In the genomic region with DNA sequence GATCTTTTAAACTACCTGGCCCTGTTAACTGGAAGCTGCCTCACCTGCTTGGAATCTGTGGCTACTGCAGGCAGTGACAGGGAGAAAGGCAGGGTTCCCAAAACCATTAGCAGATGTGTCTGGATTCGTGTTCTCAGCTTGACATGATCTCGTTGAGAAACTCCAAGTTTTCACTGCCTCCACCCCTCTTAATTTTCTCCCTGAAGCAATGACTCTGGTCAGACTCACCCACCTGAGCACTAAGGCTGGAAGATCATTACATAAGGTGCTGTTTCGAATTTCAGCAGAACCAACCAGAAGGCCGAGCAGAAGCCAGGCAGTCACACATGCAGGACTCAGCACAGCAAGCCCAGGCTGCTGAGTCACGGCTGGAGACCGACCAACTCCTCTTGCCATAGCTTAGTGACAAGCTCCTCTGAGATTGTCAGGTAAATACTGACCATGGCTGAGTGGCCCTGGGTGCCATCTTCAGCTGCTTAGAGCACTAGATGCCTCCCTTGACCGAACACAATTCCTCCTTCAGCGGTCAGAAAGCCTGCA, we compare ENCODE assay signal across 11 mouse cellular contexts. TPM values are rescaled to one million over a fixed set of nuclear protein-coding genes. Genes with fewer than 3 reads are reported as not detected.
A peak's percentile ranks its signal among the peaks of the same experiment; 100 is the strongest.
DNase-seq lines count a peak whose midpoint lies in the region; ATAC-seq and TF ChIP-seq lines count a peak whose summit lies in the region.
"Had no signal": no experiment of that assay in that cellular context is flagged by ENCODE, and none has a peak within 500 bp of the region (broad histone marks: within the 10 kb centered on the region; RNA-seq: fewer than 3 reads in every experiment).

No protein-coding gene starts in this region.

- no peaks in the 10 kb centered on the region for H3K9me3 ChIP-seq in embryonic facial prominence, embryonic 13.5 days
- no peaks in the 10 kb centered on the region for H3K9me3 ChIP-seq in embryonic facial prominence, embryonic 10.5 days
- H3K9me3 ChIP-seq in hindbrain, embryonic 16.5 days (ENCODE audit: control insufficient read depth, low read length) = no peaks in the 10 kb centered on the region
- H3K9me3 ChIP-seq: forebrain, embryonic 12.5 days had no signal

- intact Hi-C loops in left cerebral cortex, adult 2 months (cut with DNase I) = loop anchor here (1.0 to 5.0 kb wide), 3 partner anchors 29 to 283 kb away; partner anchors contain the start of gene Vgll4

- no peak for TF ChIP-seq CTCF in left cerebral cortex, adult 2 months (IDR thresholded peaks at IDR 0.05)

- H3K4me1 ChIP-seq in embryonic facial prominence, embryonic 13.5 days = peaks cover 19% of the 10 kb centered on the region
- peaks cover 15% of the 10 kb centered on the region for H3K4me1 ChIP-seq in embryonic facial prominence, embryonic 10.5 days
- 0 out of 2 replicates have a peak, but pooled peaks cover 2% of the 10 kb centered on the region for H3K4me1 ChIP-seq in hindbrain, embryonic 16.5 days (ENCODE audit: control insufficient read depth, insufficient read depth, low read depth, low read length)

- H3K9ac ChIP-seq in embryonic facial prominence, embryonic 13.5 days = peak overlapping the region; percentile 1; the same call in 1 of the 2 replicates
- no peak overlapping the region for H3K9ac ChIP-seq in hindbrain, embryonic 16.5 days (ENCODE audit: low read depth, low read length)
- H3K9ac ChIP-seq: forebrain, embryonic 12.5 days had no signal

- no peak for ATAC-seq in embryonic facial prominence, embryonic 13.5 days (ENCODE audit: insufficient number of reproducible peaks, insufficient read depth, low FRiP score, low TSS enrichment, low read depth)
- ATAC-seq in hindbrain, embryonic 16.5 days = no peak

- H3K4me2 ChIP-seq in embryonic facial prominence, embryonic 13.5 days = no peak overlapping the region
- H3K4me2 ChIP-seq in hindbrain, embryonic 16.5 days (ENCODE audit: low read length) = no peak overlapping the region
- H3K4me2 ChIP-seq: forebrain, embryonic 12.5 days had no signal

- H3K4me3 ChIP-seq in embryonic facial prominence, embryonic 13.5 days = no peak overlapping the region
- H3K4me3 ChIP-seq in embryonic facial prominence, embryonic 10.5 days = no peak overlapping the region
- H3K4me3 ChIP-seq in left cerebral cortex, adult 2 months = no peak overlapping the region
- no peak overlapping the region for H3K4me3 ChIP-seq in hindbrain, embryonic 16.5 days (ENCODE audit: low read length)
- H3K4me3 ChIP-seq: forebrain, embryonic 12.5 days had no signal

- H3K27ac ChIP-seq in embryonic facial prominence, embryonic 13.5 days = no peak overlapping the region
- no peak overlapping the region; the same call in 1 of the 2 replicates for H3K27ac ChIP-seq in embryonic facial prominence, embryonic 10.5 days (replicated peaks)
- H3K27ac ChIP-seq in left cerebral cortex, adult 2 months = peak overlapping the region; percentile 87
- H3K27ac ChIP-seq in hindbrain, embryonic 16.5 days (ENCODE audit: low read depth, low read length) = no peak overlapping the region
- H3K27ac ChIP-seq: forebrain, embryonic 12.5 days had no signal

- no peak for DNase-seq in embryonic facial prominence, embryonic 10.5 days (ENCODE audit: low spot score)
- peak; percentile 15 for DNase-seq in adipocyte (ENCODE audit: low spot score)
- peak; percentile 30 to 35 for DNase-seq in frontal cortex, postnatal 14 days (ENCODE audit: low spot score in 2 of 2)
- peak; percentile 26 to 73 for DNase-seq in left cerebral cortex, adult 2 months (ENCODE audit: extremely low spot score in 1 of 2, low spot score in 2 of 2)
- DNase-seq in T-cell, adult 2 months (ENCODE audit: low spot score) = no peak
- no peak for DNase-seq in spleen, postnatal 4 days (ENCODE audit: low spot score in 2 of 2)
- DNase-seq: heart, postnatal 14 days; kidney, postnatal 10 days had no signal

- WGBS in embryonic facial prominence, embryonic 13.5 days = 67% methylated on average over 8 of the region's 8 CpGs
- 83% methylated on average over 8 of the region's 8 CpGs for WGBS in embryonic facial prominence, embryonic 10.5 days
- WGBS in hindbrain, embryonic 16.5 days = 91% methylated on average over 8 of the region's 8 CpGs

- peaks cover 33% of the 10 kb centered on the region for H3K36me3 ChIP-seq in embryonic facial prominence, embryonic 13.5 days
- H3K36me3 ChIP-seq in embryonic facial prominence, embryonic 10.5 days (replicated peaks) = peaks cover 53% of the 10 kb centered on the region
- no peaks in the 10 kb centered on the region; the same call in 1 of the 2 replicates for H3K36me3 ChIP-seq in hindbrain, embryonic 16.5 days (ENCODE audit: control insufficient read depth, insufficient read depth, low read length)

- H3K27me3 ChIP-seq in embryonic facial prominence, embryonic 13.5 days = no peaks in the 10 kb centered on the region
- no peaks in the 10 kb centered on the region for H3K27me3 ChIP-seq in embryonic facial prominence, embryonic 10.5 days (replicated peaks; ENCODE audit: low read depth, poor library complexity, severe bottlenecking)
- H3K27me3 ChIP-seq in hindbrain, embryonic 16.5 days (replicated peaks; ENCODE audit: control insufficient read depth, insufficient read depth, low read length) = no peaks in the 10 kb centered on the region
- H3K27me3 ChIP-seq: forebrain, embryonic 12.5 days had no signal

RNA-seq across cellular contexts. Expression of gene Tamm41, which starts 32.3 kb away (rescaled TPM):
- 63.1 and 66.2 TPM in 2 replicates for polyA plus RNA-seq in embryonic facial prominence, embryonic 13.5 days (2015; fragmentation: Nextera tagmentation; extraction: Ambion mirVana)
- polyA plus RNA-seq in embryonic facial prominence, embryonic 10.5 days (2016; fragmentation: Nextera tagmentation; extraction: Ambion mirVana) = 96.8 and 99.5 TPM in 2 replicates
- total RNA-seq in left cerebral cortex, adult 2 months (2021) = 10 to 100 TPM; 19.7 to 20.0 TPM
- polyA plus RNA-seq in hindbrain, embryonic 16.5 days (2015; fragmentation: Nextera tagmentation; extraction: Ambion mirVana) = 46.7 and 48.6 TPM in 2 replicates

RNA-seq across cellular contexts. Expression of gene Vgll4, which starts 35.6 kb away (rescaled TPM):
- 148 TPM in 2 replicates for polyA plus RNA-seq in embryonic facial prominence, embryonic 13.5 days (2015; fragmentation: Nextera tagmentation; extraction: Ambion mirVana)
- 98.8 and 111 TPM in 2 replicates for polyA plus RNA-seq in embryonic facial prominence, embryonic 10.5 days (2016; fragmentation: Nextera tagmentation; extraction: Ambion mirVana)
- 10 to 100 TPM; 61.4 to 63.8 TPM for total RNA-seq in left cerebral cortex, adult 2 months (2021)
- 60.2 and 62.0 TPM in 2 replicates for polyA plus RNA-seq in hindbrain, embryonic 16.5 days (2015; fragmentation: Nextera tagmentation; extraction: Ambion mirVana)

Comparison
In these comparisons a context has a peak if more than half of its experiments do, and no peak if none do; other contexts are left out.
1. DNase-seq: peak in adipocyte (single experiment), frontal cortex, postnatal 14 days (2 of 2) and left cerebral cortex, adult 2 months (2 of 2); none in embryonic facial prominence, embryonic 10.5 days (single experiment), T-cell, adult 2 months (single experiment) and spleen, postnatal 4 days (0 of 2).